Mouse (Mus musculus) brown adipose tissue, adult 24 weeks (tissue): ENCODE results near the gene Dusp6. TPM values are rescaled to one million over a fixed set of nuclear protein-coding genes. Genes with fewer than 3 reads are reported as not detected.

Source experiments
- H3K27ac ChIP-seq: fragments of 200-500 bp; replicated peaks from 2 replicates; pipeline ENCODE4 v1.5.1; 2012; ENCODE audit warnings: low read depth, mild to moderate bottlenecking, low read length
- H3K4me1 ChIP-seq: fragments of 200-500 bp; 2 replicates; pipeline ENCODE4 v1.6.1; 2012; ENCODE audit warnings: low read length, mixed read lengths; ENCODE audit not compliant: control insufficient read depth, insufficient read depth, insufficient read length
- H3K4me3 ChIP-seq: fragments of 200-500 bp; 2 replicates; pipeline ENCODE4 v1.5.1; 2012; ENCODE audit warnings: low read depth, mild to moderate bottlenecking, low read length, moderate library complexity; ENCODE audit not compliant: insufficient read depth
- polyA plus RNA-seq: library from polyadenylated mRNA; stranded (reverse); fragments of >200 nt; gene quantifications from 2 replicates; pipeline ENCODE4 v1.2.4, GENCODE M21; 2012; ENCODE audit not compliant: missing spikeins, insufficient read depth, insufficient read length

Gene Dusp6
- polyA plus RNA-seq, 1 experiment = 47.6 TPM

- Histone ChIP-seq H3K4me3 (no peak overlapping the region), H3K27ac (no peak overlapping the region), H3K4me1 (peaks cover 4% of the 10 kb centered on the region; the same call in 1 of the 2 replicates)
Measured at GRCm38 (mm10) chr10:99279067-99279880, 16.2 kb downstream of the Dusp6 start.

GRCm38 (mm10) chr10:99283981-99284385, 21.0 kb downstream of the Dusp6 start:
- H3K4me1 ChIP-seq = peaks cover 8% of the 10 kb centered on the region; the same call in 1 of the 2 replicates
- no peak overlapping the region for H3K4me3 ChIP-seq
- H3K27ac ChIP-seq = no peak overlapping the region

- H3K4me3 ChIP-seq = no peak overlapping the region
- peaks cover 8% of the 10 kb centered on the region; the same call in 1 of the 2 replicates for H3K4me1 ChIP-seq
- H3K27ac ChIP-seq = no peak overlapping the region
Measured at GRCm38 (mm10) chr10:99284918-99285317, 21.9 kb downstream of the Dusp6 start.

GRCm38 (mm10) chr10:99285759-99286158, 22.7 kb downstream of the Dusp6 start:
- Histone ChIP-seq H3K4me3 (no peak overlapping the region), H3K27ac (no peak overlapping the region)

GRCm38 (mm10) chr10:99286213-99286612, 23.2 kb downstream of the Dusp6 start:
- H3K4me1 ChIP-seq = peaks cover 8% of the 10 kb centered on the region; the same call in 1 of the 2 replicates
- no peak overlapping the region for H3K27ac ChIP-seq
- no peak overlapping the region for H3K4me3 ChIP-seq

More at GRCm38 (mm10) chr10:99285759-99286158, 22.7 kb downstream of the Dusp6 start:
- peaks cover 8% of the 10 kb centered on the region; the same call in 1 of the 2 replicates for H3K4me1 ChIP-seq

GRCm38 (mm10) chr10:99286787-99287186, 23.8 kb downstream of the Dusp6 start:
- Histone ChIP-seq H3K27ac (no peak overlapping the region), H3K4me3 (no peak overlapping the region; the same call in 1 of the 2 replicates), H3K4me1 (peaks cover 8% of the 10 kb centered on the region; the same call in 1 of the 2 replicates)

- Histone ChIP-seq H3K27ac (no peak overlapping the region), H3K4me3 (no peak overlapping the region), H3K4me1 (peaks cover 8% of the 10 kb centered on the region; the same call in 1 of the 2 replicates)
Measured at GRCm38 (mm10) chr10:99287206-99287605, 24.2 kb downstream of the Dusp6 start.

- H3K4me3 ChIP-seq = no peak overlapping the region
- peaks cover 8% of the 10 kb centered on the region; the same call in 1 of the 2 replicates for H3K4me1 ChIP-seq
- H3K27ac ChIP-seq = no peak overlapping the region
Measured at GRCm38 (mm10) chr10:99289176-99289575, 26.1 kb downstream of the Dusp6 start.

GRCm38 (mm10) chr10:99293111-99293640, 30.1 kb downstream of the Dusp6 start:
- H3K4me1 ChIP-seq = no peaks in the 10 kb centered on the region
- H3K27ac ChIP-seq = no peak overlapping the region
- H3K4me3 ChIP-seq = no peak overlapping the region

GRCm38 (mm10) chr10:99297721-99298120, 34.7 kb downstream of the Dusp6 start:
- Histone ChIP-seq H3K4me3 (no peak overlapping the region), H3K27ac (no peak overlapping the region), H3K4me1 (0 out of 2 replicates have a peak, but pooled peaks cover 3% of the 10 kb centered on the region)

GRCm38 (mm10) chr10:99298328-99299295, 35.6 kb downstream of the Dusp6 start:
- no peak overlapping the region for H3K27ac ChIP-seq
- H3K4me1 ChIP-seq = peaks cover 3% of the 10 kb centered on the region; the same call in 1 of the 2 replicates
- H3K4me3 ChIP-seq = no peak overlapping the region

- Histone ChIP-seq H3K27ac (no peak overlapping the region), H3K4me3 (no peak overlapping the region), H3K4me1 (peaks cover 3% of the 10 kb centered on the region; the same call in 1 of the 2 replicates)
Measured at GRCm38 (mm10) chr10:99299303-99299702, 36.3 kb downstream of the Dusp6 start.

GRCm38 (mm10) chr10:99302051-99302450, 39.0 kb downstream of the Dusp6 start:
- Histone ChIP-seq H3K4me3 (no peak overlapping the region), H3K27ac (no peak overlapping the region), H3K4me1 (peaks cover 3% of the 10 kb centered on the region; the same call in 1 of the 2 replicates)

GRCm38 (mm10) chr10:99308837-99309236, 45.8 kb downstream of the Dusp6 start:
- no peak overlapping the region for H3K27ac ChIP-seq
- H3K4me3 ChIP-seq = no peak overlapping the region
- no peaks in the 10 kb centered on the region for H3K4me1 ChIP-seq

GRCm38 (mm10) chr10:99309617-99310016, 46.6 kb downstream of the Dusp6 start:
- no peak overlapping the region for H3K4me3 ChIP-seq
- no peak overlapping the region for H3K27ac ChIP-seq
- H3K4me1 ChIP-seq = no peaks in the 10 kb centered on the region
